Comparison of ENCODE assay signal across 8 mouse cellular contexts in the genomic region with DNA sequence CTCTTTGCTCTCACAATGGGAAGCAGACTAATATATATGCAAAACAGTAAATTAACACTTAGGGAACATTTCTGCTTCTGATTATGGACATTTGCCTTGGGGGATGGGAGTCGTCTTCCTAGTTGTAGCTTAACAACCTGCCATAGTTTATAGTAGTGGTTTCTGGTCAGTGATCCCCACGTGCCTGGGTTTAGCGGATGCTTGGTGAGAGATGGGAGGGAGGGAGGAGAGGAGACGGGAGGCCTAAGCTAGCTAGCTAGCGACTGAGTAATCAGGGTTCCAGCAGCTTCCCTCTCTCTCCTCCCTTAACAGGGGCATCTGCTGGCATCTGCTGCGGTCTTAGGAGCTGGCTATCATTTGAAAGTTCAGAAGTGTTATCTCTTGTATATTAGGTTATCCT. TPM values are rescaled to one million over a fixed set of nuclear protein-coding genes. Genes with fewer than 3 reads are reported as not detected.
DNase-seq lines count a peak whose midpoint lies in the region; ATAC-seq and TF ChIP-seq lines count a peak whose summit lies in the region.
"Had no signal": no experiment of that assay in that cellular context is flagged by ENCODE, and none has a peak within 500 bp of the region (broad histone marks: within the 10 kb centered on the region; RNA-seq: fewer than 3 reads in every experiment).

No protein-coding gene starts in this region.

- intact Hi-C loops in heart, postnatal 10 days (cut with DNase I) = no loop called here

- no peak overlapping the region for H3K4me3 ChIP-seq in heart, embryonic 15.5 days
- H3K4me3 ChIP-seq in hindbrain, postnatal 0 days (ENCODE audit: low read length) = no peak overlapping the region

- WGBS in heart, embryonic 15.5 days = 20% methylated on average over 6 of the region's 6 CpGs
- 32% methylated on average over 6 of the region's 6 CpGs for WGBS in hindbrain, postnatal 0 days

- no peak for ATAC-seq in heart, embryonic 15.5 days (replicated peaks; ENCODE audit: insufficient number of reproducible peaks, insufficient read depth, low FRiP score, low read depth)
- no peak for ATAC-seq in hindbrain, postnatal 0 days

- H3K27me3 ChIP-seq in heart, embryonic 15.5 days = no peaks in the 10 kb centered on the region
- H3K27me3 ChIP-seq in hindbrain, postnatal 0 days (ENCODE audit: insufficient read depth, low read length) = no peaks in the 10 kb centered on the region

- no peak overlapping the region for H3K4me2 ChIP-seq in heart, embryonic 15.5 days
- no peak overlapping the region for H3K4me2 ChIP-seq in hindbrain, postnatal 0 days (ENCODE audit: low read depth, low read length)

- no peaks in the 10 kb centered on the region for H3K36me3 ChIP-seq in heart, embryonic 15.5 days
- H3K36me3 ChIP-seq in hindbrain, postnatal 0 days (ENCODE audit: insufficient read depth, low read length) = no peaks in the 10 kb centered on the region

- no peak overlapping the region for H3K9ac ChIP-seq in heart, embryonic 15.5 days
- H3K9ac ChIP-seq in hindbrain, postnatal 0 days (replicated peaks; ENCODE audit: low read length) = no peak overlapping the region

- H3K27ac ChIP-seq in heart, embryonic 15.5 days = peak overlapping the region; percentile 58
- peak overlapping the region; percentile 60; the same call in 1 of the 2 replicates for H3K27ac ChIP-seq in hindbrain, postnatal 0 days

- no peak for TF ChIP-seq CTCF in hindbrain, postnatal 0 days (IDR thresholded peaks at IDR 0.05; ENCODE audit: low read depth)

- no peaks in the 10 kb centered on the region for H3K9me3 ChIP-seq in heart, embryonic 15.5 days (replicated peaks)
- H3K9me3 ChIP-seq in hindbrain, postnatal 0 days (ENCODE audit: low read length) = no peaks in the 10 kb centered on the region

- no peak for DNase-seq in heart, postnatal 10 days
- DNase-seq in Muller cell, postnatal 12 days (ENCODE audit: inconsistent ontology term) = peak; percentile 25
- peak; percentile 39 for DNase-seq in brain, adult 2 months (ENCODE audit: low read depth, low spot score)
- DNase-seq in hindbrain, postnatal 0 days (ENCODE audit: low spot score) = peak; percentile 32
- no peak for DNase-seq in ovary, postnatal 36 days (ENCODE audit: low spot score)
- no peak for DNase-seq in testis, postnatal 10 days (ENCODE audit: low spot score)
- DNase-seq: adrenal gland, adult 8-10 months had no signal

- peaks cover 38% of the 10 kb centered on the region for H3K4me1 ChIP-seq in heart, embryonic 15.5 days (replicated peaks)
- peaks cover 8% of the 10 kb centered on the region; the same call in 1 of the 2 replicates for H3K4me1 ChIP-seq in hindbrain, postnatal 0 days (ENCODE audit: insufficient read depth, low read length)

RNA-seq across cellular contexts. Expression of a gene that starts 8.1 kb away (rescaled TPM):
- 11.1 and 11.9 TPM in 2 replicates for polyA plus RNA-seq in heart, embryonic 15.5 days (2015; fragmentation: Nextera tagmentation; extraction: Ambion mirVana)
- 1 to 10 TPM; 5.8 to 6.4 TPM for total RNA-seq in heart, postnatal 10 days (2021)
- total RNA-seq in hindbrain, postnatal 0 days (2014; rRNA removed) = 9.0 and 11.9 TPM in 2 replicates
- polyA plus RNA-seq in hindbrain, postnatal 0 days (2015; fragmentation: Nextera tagmentation; extraction: Ambion mirVana) = 7.1 and 10.0 TPM in 2 replicates

Comparison
In these comparisons a context has a peak if more than half of its experiments do, and no peak if none do; other contexts are left out.
1. DNase-seq: peak in Muller cell, postnatal 12 days (single experiment), brain, adult 2 months (single experiment) and hindbrain, postnatal 0 days (single experiment); none in heart, postnatal 10 days (0 of 2), ovary, postnatal 36 days (single experiment) and testis, postnatal 10 days (single experiment).